Mouse (Mus musculus) CH12.LX (cell line): ENCODE measurements around the gene Hacl1. TPM values are rescaled to one million over a fixed set of nuclear protein-coding genes. Genes with fewer than 3 reads are reported as not detected.
A peak's percentile ranks its signal among the peaks of the same experiment; 100 is the strongest.

ENCODE experiments used
- DNase-seq: peaks from one replicate; pipeline ENCODE4 v3.0.0-alpha.2; 2013; ENCODE audit errors: extremely low read depth
- H3K27ac ChIP-seq: 2 replicates; pipeline ENCODE4 v1.5.1; 2012; ENCODE audit warnings: low read depth, mild to moderate bottlenecking, control low read depth, moderate library complexity; ENCODE audit not compliant: insufficient read depth
- H3K27me3 ChIP-seq: replicated peaks from 2 replicates; pipeline ENCODE3; 2012; ENCODE audit warnings: inconsistent platforms
- H3K36me3 ChIP-seq, 2 experiments: replicated peaks in 1 of 2; 2 replicates each; pipeline versions ENCODE3 to v1.6.1; 2012; ENCODE audit warnings: inconsistent platforms in 1 of 2, low read length in 1 of 2, mild to moderate bottlenecking in 1 of 2, mixed read lengths in 1 of 2, moderate library complexity in 1 of 2; ENCODE audit not compliant: control insufficient read depth in 1 of 2, insufficient read depth in 1 of 2
- H3K4me1 ChIP-seq, 2 experiments: 2 replicates each; pipeline ENCODE4 v1.6.1; 2012; ENCODE audit warnings: inconsistent platforms in 1 of 2, moderate library complexity in 1 of 2; ENCODE audit not compliant: insufficient read depth in 2 of 2, control insufficient read depth in 1 of 2
- H3K4me2 ChIP-seq: 2 replicates; pipeline ENCODE4 v1.6.1; 2012; ENCODE audit warnings: low read depth, mild to moderate bottlenecking, control low read depth; ENCODE audit not compliant: poor library complexity, insufficient read depth, severe bottlenecking
- H3K4me3 ChIP-seq, 3 experiments: fragments of 150-350 bp in 1 of 3; sonication (generic) in 1 of 3; replicated peaks in 1 of 3; 2 replicates each; pipeline versions ENCODE3 to v1.5.1; 2011 to 2012; ENCODE audit warnings: low read depth in 2 of 3, low read length in 2 of 3, mild to moderate bottlenecking in 2 of 3, moderate library complexity in 2 of 3, control low read depth in 1 of 3, improper control_type of control experiment in 1 of 3, inconsistent platforms in 1 of 3, mixed read lengths in 1 of 3; ENCODE audit not compliant: poor library complexity in 1 of 3
- H3K79me2 ChIP-seq: replicated peaks from 2 replicates; pipeline ENCODE4 v1.6.1; 2012; ENCODE audit warnings: mild to moderate bottlenecking, moderate library complexity; ENCODE audit not compliant: control insufficient read depth, poor library complexity, insufficient read depth, severe bottlenecking; ENCODE audit errors: extremely low read depth
- H3K9ac ChIP-seq: 2 replicates; pipeline ENCODE4 v1.6.1; 2012; ENCODE audit warnings: low read depth, mild to moderate bottlenecking, control low read depth, moderate library complexity; ENCODE audit not compliant: insufficient read depth
- H3K9me3 ChIP-seq: replicated peaks from 2 replicates; pipeline ENCODE3; 2012; ENCODE audit warnings: low read length, inconsistent platforms, mixed read lengths
- CHD1 ChIP-seq: IDR thresholded peaks from 2 replicates; pipeline ENCODE4 v1.6.1; 2012; ENCODE audit warnings: low read depth, low read length, improper control_type of control experiment, inconsistent platforms
- CHD2 ChIP-seq: IDR thresholded peaks from 2 replicates; pipeline ENCODE4 v1.6.1; 2011; ENCODE audit warnings: low read length, improper control_type of control experiment
- E2F4 ChIP-seq: IDR thresholded peaks from 2 replicates; pipeline ENCODE4 v1.6.1; 2011; ENCODE audit warnings: low read depth, low read length, improper control_type of control experiment; ENCODE audit not compliant: insufficient replicate concordance
- ELF1 ChIP-seq: IDR thresholded peaks from 2 replicates; pipeline ENCODE4 v1.6.1; 2014; ENCODE audit warnings: low read depth, mild to moderate bottlenecking, inconsistent platforms, low read length, improper control_type of control experiment
- GABPA ChIP-seq: IDR thresholded peaks from 2 replicates; pipeline ENCODE4 v1.6.1; 2012; ENCODE audit warnings: low read depth, low read length, improper control_type of control experiment, inconsistent platforms; ENCODE audit not compliant: insufficient replicate concordance
- HCFC1 ChIP-seq: IDR thresholded peaks from 2 replicates; pipeline ENCODE4 v1.6.1; 2012; ENCODE audit warnings: low read depth, mild to moderate bottlenecking, inconsistent platforms, low read length, improper control_type of control experiment
- IRF4 ChIP-seq: IDR thresholded peaks from 2 replicates; pipeline ENCODE4 v1.6.1; 2014; ENCODE audit warnings: low read depth, mild to moderate bottlenecking, inconsistent platforms, low read length, improper control_type of control experiment
- JUND ChIP-seq: conservative IDR thresholded peaks from 2 replicates; pipeline ENCODE4 v1.6.1; 2011; ENCODE audit warnings: low read depth, low read length, improper control_type of control experiment
- MXI1 ChIP-seq: IDR thresholded peaks from 2 replicates; pipeline ENCODE4 v1.6.1; 2011; ENCODE audit warnings: mild to moderate bottlenecking, low read depth, low read length, improper control_type of control experiment
- MYC ChIP-seq: IDR thresholded peaks from 2 replicates; pipeline ENCODE4 v1.6.1; 2011; ENCODE audit warnings: low read depth, mild to moderate bottlenecking, improper control_type of control experiment, low read length
- PAX5 ChIP-seq: IDR thresholded peaks from 2 replicates; pipeline ENCODE4 v1.6.1; 2012; ENCODE audit warnings: low read length, inconsistent platforms, mixed read lengths
- POLR2A ChIP-seq: IDR thresholded peaks from 2 replicates; pipeline ENCODE4 v1.6.1; 2011; ENCODE audit warnings: low read depth, mild to moderate bottlenecking, improper control_type of control experiment, low read length
- SIN3A ChIP-seq: IDR thresholded peaks from 2 replicates; pipeline ENCODE4 v1.6.1; 2012; ENCODE audit warnings: low read length, improper control_type of control experiment, inconsistent platforms
- SMC3 ChIP-seq: IDR thresholded peaks from 2 replicates; pipeline ENCODE4 v1.6.1; 2011; ENCODE audit warnings: low read depth, low read length, improper control_type of control experiment
- TCF12 ChIP-seq: IDR thresholded peaks from 2 replicates; pipeline ENCODE4 v1.6.1; 2014; ENCODE audit warnings: low read depth, mild to moderate bottlenecking, inconsistent platforms, low read length, improper control_type of control experiment
- USF1 ChIP-seq: IDR thresholded peaks from 2 replicates; pipeline ENCODE4 v1.6.1; 2014; ENCODE audit warnings: low read depth, mild to moderate bottlenecking, inconsistent platforms, low read length, improper control_type of control experiment
- ZC3H11A ChIP-seq: IDR thresholded peaks from 2 replicates; pipeline ENCODE4 v1.6.1; 2012; ENCODE audit warnings: low read depth, mild to moderate bottlenecking, inconsistent platforms, low read length, improper control_type of control experiment
- ZKSCAN1 ChIP-seq: IDR thresholded peaks from 2 replicates; pipeline ENCODE4 v1.6.1; 2012; ENCODE audit warnings: low read depth, inconsistent platforms, low read length, improper control_type of control experiment, borderline replicate concordance
- dilution Hi-C: fragments of 300-500 bp; cut with MboI; formaldehyde crosslinking; loops from 2 replicates; pipeline ENCODE4 v1.14.3; 2020; ENCODE audit warnings: low sequenced_read_pairs; ENCODE audit not compliant: extremely low pct_unique_long_range_greater_than_20kb, extremely low pct_ligation_motif_present
- in situ Hi-C: fragments of 300-500 bp; cut with MboI; formaldehyde crosslinking; loops from 3 replicates; pipeline ENCODE4 v1.14.3; 2019; ENCODE audit warnings: low sequenced_read_pairs, low pct_ligation_motif_present, low pct_unique_long_range_greater_than_20kb, mixed read lengths
- polyA plus RNA-seq: library from polyadenylated mRNA; unstranded; fragments of >175 nt; gene quantifications from 2 replicates; pipeline ENCODE4 v1.2.1, GENCODE M21; 2012; ENCODE audit warnings: low read depth; ENCODE audit not compliant: insufficient read length
- total RNA-seq, 2 experiments: library from RNA; depleted of rRNA; stranded (reverse); fragments of 300-350 nt in 1 of 2; fragments of >200 nt in 1 of 2; gene quantifications; 2 replicates each; pipeline ENCODE4 v1.2.3; 2012 to 2014

Gene Hacl1
- total and polyA plus RNA-seq, 3 experiments = 13.6 to 22.6 (median 20.2) TPM

DNA sequence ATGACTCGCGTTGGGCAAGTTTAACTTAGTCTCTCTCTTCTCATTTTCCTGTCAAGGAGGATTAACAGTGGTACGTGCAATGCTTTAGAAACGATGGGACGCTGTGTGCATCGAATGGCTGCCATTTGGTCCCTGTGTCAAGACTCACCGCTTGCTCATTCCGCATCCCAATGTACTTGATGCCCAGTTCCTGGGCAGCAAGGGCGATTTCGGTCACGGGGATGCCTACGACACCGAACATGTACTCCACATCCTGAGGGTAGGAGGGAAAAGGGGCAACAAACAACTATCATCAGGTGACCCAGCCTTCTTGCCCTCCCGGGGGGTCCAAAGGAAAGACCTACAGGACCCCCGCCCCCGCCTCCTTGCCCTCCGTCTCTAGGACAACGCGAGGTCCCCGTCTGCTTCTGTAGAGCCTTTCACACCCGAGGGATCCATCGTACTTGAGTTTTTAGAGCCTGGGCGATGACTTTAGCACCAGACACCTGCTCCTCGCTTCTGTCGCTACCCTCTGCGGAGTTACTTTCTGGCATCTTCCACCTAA lies 668 bp downstream of the Hacl1 start, which contains the start of gene Gm49387:
Gm49387 (minus strand) TSS at position 533 of the 544 bp plus-strand sequence.
- Histone ChIP-seq H3K4me2 (peak within 1 kb of the TSS; percentile 97), H3K27ac (peak within 1 kb of the TSS; percentile 89), H3K9ac (peak within 1 kb of the TSS; percentile 76), H3K4me1 (peaks cover 3 to 28% of the 10 kb centered on the region in 2 experiments), H3K4me3 (peak within 1 kb of the TSS; percentile 64 to 82 (median 70)), H3K36me3 (peaks cover 0 to 2% of the 10 kb centered on the region in 2 experiments), H3K79me2 (no peaks in the 10 kb centered on the region; the same call in 1 of the 2 replicates), H3K9me3 (no peaks in the 10 kb centered on the region), H3K27me3 (no peaks in the 10 kb centered on the region)
- no peak for DNase-seq
- in situ Hi-C loops = no loop called here
- TF ChIP-seq GABPA (no peak), SIN3A (no peak), USF1 (no peak), CHD1 (no peak)
- dilution Hi-C loops = no loop called here

DNA sequence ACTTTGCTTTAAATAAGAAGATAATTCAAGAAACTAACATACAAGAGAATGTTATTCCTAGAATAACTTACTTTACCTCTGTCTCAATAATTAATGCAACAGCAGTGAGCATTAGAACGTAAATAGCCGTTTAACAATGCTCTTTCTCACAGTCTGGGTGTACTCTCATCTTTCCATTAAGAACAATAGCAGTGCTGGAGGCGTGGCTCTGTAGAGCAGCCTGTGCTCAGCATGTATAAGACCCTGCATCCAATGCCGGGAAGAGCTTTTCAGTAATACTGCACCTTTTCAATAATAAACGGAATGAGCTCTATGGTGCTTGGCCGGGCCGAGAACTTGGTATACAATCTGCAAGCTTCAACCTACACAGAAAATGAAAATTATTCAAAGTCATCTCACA lies 10.4 kb downstream of the Hacl1 start:
- TF ChIP-seq POLR2A = no peak
- no peak for TF ChIP-seq USF1
- TF ChIP-seq CHD1 = no peak
- no peak for TF ChIP-seq ELF1
- TF ChIP-seq SIN3A = no peak
- TF ChIP-seq SMC3 = no peak
- no peak for TF ChIP-seq E2F4
- TF ChIP-seq HCFC1 = no peak
- no peak for TF ChIP-seq IRF4
- TF ChIP-seq PAX5 = no peak
- TF ChIP-seq ZKSCAN1 = no peak
- no peak for TF ChIP-seq TCF12
- no peak for TF ChIP-seq MXI1
- TF ChIP-seq MYC = no peak
- TF ChIP-seq JUND = no peak
- TF ChIP-seq CHD2 = no peak
- TF ChIP-seq ZC3H11A = no peak
- dilution Hi-C loops = no loop called here
- DNase-seq = no peak
- Histone ChIP-seq H3K27ac (no peak overlapping the region), H3K4me3 (no peak overlapping the region), H3K36me3 (peaks cover 0 to 20% of the 10 kb centered on the region in 2 experiments), H3K4me2 (no peak overlapping the region), H3K9me3 (no peaks in the 10 kb centered on the region), H3K79me2 (no peaks in the 10 kb centered on the region), H3K9ac (no peak overlapping the region), H3K4me1 (no peaks in the 10 kb centered on the region), H3K27me3 (no peaks in the 10 kb centered on the region)
- in situ Hi-C loops = no loop called here
